Mouse (Mus musculus) neural tube, embryonic 11.5 days (tissue): Measurements from ENCODE around the gene Tmem125. TPM values are rescaled to one million over a fixed set of nuclear protein-coding genes. Genes with fewer than 3 reads are reported as not detected.
"Not testable (repeated sequence)": the region's sequence is repeated elsewhere in the genome, so short reads cannot be mapped to it uniquely, and the experiment has no call there.

Source experiments
- ATAC-seq: fragments of 200-750 bp; cut with Nextera tagmentation; 2 replicates; pipeline ENCODE4 v1.8.0; 2017; ENCODE audit warnings: moderate number of reproducible peaks, mild to moderate bottlenecking, moderate TSS enrichment, moderate library complexity; ENCODE audit not compliant: insufficient read depth, low FRiP score, low TSS enrichment
- DNase-seq: peaks from one replicate; pipeline ENCODE4 v3.0.0-alpha.2; 2015; ENCODE audit warnings: low spot score
- H3K27ac ChIP-seq: fragments of 300-500 bp; sonication (generic); 2 replicates; pipeline ENCODE4 v1.5.1; 2014; ENCODE audit warnings: low read depth, mild to moderate bottlenecking, low read length
- H3K27me3 ChIP-seq: fragments of 300-500 bp; sonication (generic); 2 replicates; pipeline ENCODE4 v1.6.1; 2014; ENCODE audit warnings: mild to moderate bottlenecking, low read length, mixed read lengths; ENCODE audit not compliant: control insufficient read depth, insufficient read depth
- H3K36me3 ChIP-seq: fragments of 300-500 bp; sonication (generic); 2 replicates; pipeline ENCODE4 v1.6.1; 2014; ENCODE audit warnings: mild to moderate bottlenecking, low read length, moderate library complexity, mixed read lengths; ENCODE audit not compliant: control insufficient read depth, insufficient read depth
- H3K4me1 ChIP-seq: fragments of 300-500 bp; sonication (generic); 2 replicates; pipeline ENCODE4 v1.6.1; 2014; ENCODE audit warnings: low read length, mixed read lengths; ENCODE audit not compliant: control insufficient read depth, insufficient read depth
- H3K4me2 ChIP-seq: fragments of 300-500 bp; sonication (generic); 2 replicates; pipeline ENCODE4 v1.6.1; 2014; ENCODE audit warnings: low read depth, mild to moderate bottlenecking, moderate library complexity
- H3K4me3 ChIP-seq: fragments of 300-500 bp; sonication (generic); 2 replicates; pipeline ENCODE4 v1.5.1; 2014; ENCODE audit warnings: low read depth, low read length
- H3K9ac ChIP-seq: fragments of 300-500 bp; sonication (generic); 2 replicates; pipeline ENCODE4 v1.6.1; 2014; ENCODE audit warnings: mild to moderate bottlenecking, low read length
- H3K9me3 ChIP-seq: fragments of 300-500 bp; sonication (generic); 2 replicates; pipeline ENCODE4 v1.6.1; 2016; ENCODE audit warnings: low read length; ENCODE audit not compliant: control insufficient read depth
- WGBS: fragments of 180-500 bp; shearing (Covaris S2); extraction: QIAGEN DNeasy Blood & Tissue Kit; methylation state at CpG from one replicate; pipeline ENCODE4 v1.1.7; 2014; 5-methylcytosine and 5-hydroxymethylcytosine counted together
- polyA plus RNA-seq: library from polyadenylated mRNA; unstranded; fragments of >200 nt; fragmentation: Nextera tagmentation; extraction: Ambion mirVana; gene quantifications from 2 replicates; pipeline ENCODE4 v1.2.1, GENCODE M21; 2014

Gene Tmem125
- polyA plus RNA-seq, 1 experiment from 2014 or later: not detected

DNA sequence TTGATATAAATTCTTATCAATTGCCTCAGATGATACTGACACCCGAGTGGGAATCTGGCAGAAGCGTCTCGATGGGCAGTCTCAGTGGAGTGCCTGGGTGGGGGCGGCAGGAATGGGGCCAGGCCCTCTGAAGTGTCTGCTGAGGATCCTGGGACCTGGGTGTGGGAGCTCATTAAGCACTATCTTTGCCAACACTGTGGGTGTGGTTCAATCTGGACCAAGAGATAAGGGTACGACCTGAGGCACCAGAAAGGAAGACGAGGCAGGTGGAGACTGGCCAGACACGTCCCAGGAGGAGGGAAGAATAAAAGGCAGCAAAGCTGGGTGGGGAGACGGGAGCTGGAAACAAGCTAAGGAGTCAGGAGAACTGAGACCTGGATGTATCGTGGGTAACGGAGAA, 24.9 kb upstream of the Tmem125 start:
- H3K9me3 ChIP-seq: no peaks in the 10 kb centered on the region
- H3K36me3 ChIP-seq: no peaks in the 10 kb centered on the region
- no peak overlapping the region for H3K4me2 ChIP-seq
- no peak overlapping the region for H3K9ac ChIP-seq
- H3K27me3 ChIP-seq: no peaks in the 10 kb centered on the region
- ATAC-seq (no peak), DNase-seq (no peak)
- no peak overlapping the region for H3K27ac ChIP-seq
- 80% methylated on average over 10 of the region's 10 CpGs for WGBS
- H3K4me3 ChIP-seq: no peak overlapping the region
- H3K4me1 ChIP-seq: no peaks in the 10 kb centered on the region

DNA sequence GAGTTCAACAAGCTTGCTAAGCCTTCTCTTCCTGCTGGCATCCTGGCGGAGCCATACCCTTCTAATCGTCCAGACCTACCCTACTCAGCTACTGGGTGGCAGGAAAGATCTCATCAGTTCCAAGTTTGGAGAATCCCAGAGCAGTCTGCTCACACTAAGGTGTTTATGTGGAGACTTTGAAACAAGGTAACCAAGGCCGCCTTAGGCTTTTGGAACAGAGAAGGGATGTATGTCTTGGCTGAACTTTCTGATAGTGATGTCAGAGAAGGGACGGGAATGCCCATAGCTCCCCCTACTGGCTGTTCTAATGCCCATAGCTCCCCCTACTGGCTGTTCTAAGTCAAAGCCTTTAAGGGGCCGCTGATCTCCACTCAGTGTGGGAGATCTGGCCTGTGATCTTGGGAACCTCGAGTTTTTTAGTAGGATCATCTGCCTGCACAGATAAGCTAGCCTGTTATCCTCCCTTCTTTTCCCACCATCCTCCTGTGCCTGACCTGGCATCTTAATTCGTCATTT, 22.4 kb upstream of the Tmem125 start:
- Histone ChIP-seq H3K9ac (no peak overlapping the region), H3K27ac (no peak overlapping the region), H3K4me2 (no peak overlapping the region), H3K4me1 (no peaks in the 10 kb centered on the region), H3K9me3 (no peaks in the 10 kb centered on the region), H3K4me3 (no peak overlapping the region), H3K36me3 (no peaks in the 10 kb centered on the region), H3K27me3 (no peaks in the 10 kb centered on the region)
- 36% methylated on average over 7 of the region's 7 CpGs for WGBS
- ATAC-seq (no peak), DNase-seq (peak; percentile 57)

DNA sequence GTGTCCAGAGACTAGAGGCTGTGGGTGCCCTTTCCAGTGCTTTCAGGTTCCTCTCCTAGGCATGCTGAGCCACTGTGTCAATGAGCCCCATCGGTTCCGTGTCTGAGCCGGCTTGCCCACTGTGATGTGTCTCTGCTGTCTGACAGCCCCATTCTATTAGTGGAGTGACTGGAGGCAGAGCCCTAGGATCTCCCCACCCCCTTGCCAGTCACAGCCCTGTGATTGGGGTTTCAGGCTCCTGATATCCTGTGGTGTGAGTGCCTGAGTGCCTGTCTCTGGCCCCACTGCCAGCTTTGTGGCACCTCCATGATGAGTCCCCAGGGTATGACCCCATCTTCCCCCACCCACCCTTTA, 21.1 kb upstream of the Tmem125 start:
- H3K4me1 ChIP-seq: no peaks in the 10 kb centered on the region
- H3K36me3 ChIP-seq: no peaks in the 10 kb centered on the region
- H3K4me3 ChIP-seq: no peak overlapping the region
- DNase-seq: no peak
- H3K9me3 ChIP-seq: no peaks in the 10 kb centered on the region
- H3K27me3 ChIP-seq: no peaks in the 10 kb centered on the region
- no peak for ATAC-seq
- H3K27ac ChIP-seq: no peak overlapping the region
- WGBS: 82% methylated on average over 3 of the region's 3 CpGs
- H3K9ac ChIP-seq: no peak overlapping the region
- H3K4me2 ChIP-seq: no peak overlapping the region

DNA sequence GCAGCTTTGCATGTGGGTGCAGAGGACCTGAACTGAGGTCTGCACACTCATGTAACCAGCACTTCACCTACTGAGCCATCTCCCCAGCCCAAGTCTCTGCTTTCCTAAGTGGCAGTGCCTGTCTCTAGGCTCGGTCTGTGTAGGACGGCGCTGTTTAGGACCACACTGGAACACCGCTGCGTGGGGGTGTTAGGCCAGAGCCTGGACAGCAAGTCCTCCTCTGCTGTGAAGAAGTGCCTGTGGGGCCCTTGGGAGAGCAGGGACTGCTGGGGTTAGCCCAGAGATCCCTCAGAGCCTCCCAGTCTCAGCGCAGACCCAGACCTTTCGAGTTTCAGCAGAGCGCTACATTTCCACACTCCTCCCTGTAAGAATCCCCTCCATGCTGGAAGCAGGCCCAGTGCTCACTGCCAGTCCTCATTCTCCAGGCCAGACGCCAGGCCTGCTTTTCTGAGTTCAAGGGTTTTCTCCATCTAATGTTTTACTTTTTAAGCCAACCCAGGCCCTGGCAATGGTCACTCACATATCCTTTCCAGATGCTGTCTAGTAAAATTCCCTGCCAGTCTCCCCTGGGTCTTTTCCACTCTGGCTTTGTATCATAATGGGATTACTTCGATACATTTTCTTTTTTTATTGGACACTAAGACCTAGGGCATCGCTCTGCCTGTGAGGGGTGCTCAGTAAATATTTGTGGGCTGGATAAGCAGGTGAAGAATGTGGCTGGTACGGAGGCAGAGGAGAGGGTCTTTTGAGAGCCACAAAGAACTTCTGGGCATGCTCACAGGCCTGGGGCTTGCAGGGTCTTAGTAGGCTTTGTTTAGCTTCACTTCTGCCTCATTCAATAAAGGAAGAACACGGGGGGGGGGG, 20.4 kb upstream of the Tmem125 start:
- no peak overlapping the region for H3K4me2 ChIP-seq
- no peak overlapping the region for H3K27ac ChIP-seq
- DNase-seq: no peak
- H3K4me1 ChIP-seq: no peaks in the 10 kb centered on the region
- H3K9ac ChIP-seq: no peak overlapping the region
- ATAC-seq: no peak
- 82% methylated on average over 13 of the region's 13 CpGs for WGBS
- no peaks in the 10 kb centered on the region for H3K27me3 ChIP-seq
- H3K9me3 ChIP-seq: no peaks in the 10 kb centered on the region
- no peak overlapping the region for H3K4me3 ChIP-seq
- H3K36me3 ChIP-seq: no peaks in the 10 kb centered on the region

DNA sequence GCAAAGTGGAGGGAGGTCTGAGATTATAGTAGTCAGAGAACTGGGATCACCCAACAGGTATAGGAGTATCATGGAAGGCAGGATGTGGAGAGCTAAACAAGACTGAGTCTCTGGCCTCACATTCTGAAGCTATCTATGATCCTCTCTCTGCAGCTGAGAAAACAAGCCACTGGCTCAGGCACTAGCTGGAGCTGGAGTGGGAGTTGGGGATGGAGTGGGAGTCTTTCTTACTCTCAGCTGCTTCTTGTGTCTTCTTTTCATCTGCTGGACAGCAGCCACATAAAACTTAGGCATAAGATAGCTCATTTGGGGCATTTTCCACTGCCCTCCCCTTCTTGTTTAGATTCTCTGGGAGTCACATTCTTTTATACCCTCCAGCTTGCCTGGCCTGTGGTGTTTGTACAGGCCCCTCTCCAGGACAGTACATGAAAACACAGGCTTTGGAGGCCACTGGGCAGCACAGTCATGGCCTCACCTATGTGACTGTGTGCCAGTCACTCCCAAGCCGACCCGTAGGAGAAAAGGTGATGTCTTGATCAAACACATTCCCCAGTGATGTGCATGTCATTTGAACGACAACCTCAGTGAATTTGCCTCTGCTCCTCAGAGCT, 9.3 kb upstream of the Tmem125 start:
- H3K9ac ChIP-seq: no peak overlapping the region
- DNase-seq: no peak
- no peaks in the 10 kb centered on the region for H3K27me3 ChIP-seq
- H3K4me2 ChIP-seq: no peak overlapping the region
- ATAC-seq: no peak
- WGBS: 85% methylated on average over 3 of the region's 3 CpGs
- H3K27ac ChIP-seq: no peak overlapping the region
- no peaks in the 10 kb centered on the region for H3K9me3 ChIP-seq
- no peaks in the 10 kb centered on the region for H3K36me3 ChIP-seq
- H3K4me1 ChIP-seq: no peaks in the 10 kb centered on the region
- H3K4me3 ChIP-seq: no peak overlapping the region

DNA sequence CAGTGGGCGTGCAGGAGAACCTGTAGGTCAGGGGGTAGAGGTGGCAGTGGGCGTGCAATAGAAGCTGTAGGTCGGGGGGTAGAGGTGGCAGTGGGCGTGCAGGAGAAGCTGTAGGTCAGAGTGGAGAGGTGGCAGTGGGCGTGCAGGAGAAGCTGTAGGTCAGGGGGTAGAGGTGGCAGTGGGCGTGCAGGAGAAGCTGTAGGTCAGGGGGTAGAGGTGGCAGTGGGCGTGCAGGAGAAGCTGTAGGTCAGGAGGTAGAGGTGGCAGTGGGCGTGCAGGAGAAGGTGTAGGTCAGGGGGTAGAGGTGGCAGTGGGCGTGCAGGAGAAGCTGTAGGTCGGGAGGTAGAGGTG, 4.3 kb upstream of the Tmem125 start:
- WGBS: 87% methylated on average over 10 of the region's 10 CpGs
- H3K9ac ChIP-seq, H3K4me2 ChIP-seq, H3K27me3 ChIP-seq, ATAC-seq, H3K27ac ChIP-seq, H3K36me3 ChIP-seq, H3K4me1 ChIP-seq, H3K4me3 ChIP-seq, H3K9me3 ChIP-seq: not testable (repeated sequence)
- DNase-seq: peak; percentile 56

DNA sequence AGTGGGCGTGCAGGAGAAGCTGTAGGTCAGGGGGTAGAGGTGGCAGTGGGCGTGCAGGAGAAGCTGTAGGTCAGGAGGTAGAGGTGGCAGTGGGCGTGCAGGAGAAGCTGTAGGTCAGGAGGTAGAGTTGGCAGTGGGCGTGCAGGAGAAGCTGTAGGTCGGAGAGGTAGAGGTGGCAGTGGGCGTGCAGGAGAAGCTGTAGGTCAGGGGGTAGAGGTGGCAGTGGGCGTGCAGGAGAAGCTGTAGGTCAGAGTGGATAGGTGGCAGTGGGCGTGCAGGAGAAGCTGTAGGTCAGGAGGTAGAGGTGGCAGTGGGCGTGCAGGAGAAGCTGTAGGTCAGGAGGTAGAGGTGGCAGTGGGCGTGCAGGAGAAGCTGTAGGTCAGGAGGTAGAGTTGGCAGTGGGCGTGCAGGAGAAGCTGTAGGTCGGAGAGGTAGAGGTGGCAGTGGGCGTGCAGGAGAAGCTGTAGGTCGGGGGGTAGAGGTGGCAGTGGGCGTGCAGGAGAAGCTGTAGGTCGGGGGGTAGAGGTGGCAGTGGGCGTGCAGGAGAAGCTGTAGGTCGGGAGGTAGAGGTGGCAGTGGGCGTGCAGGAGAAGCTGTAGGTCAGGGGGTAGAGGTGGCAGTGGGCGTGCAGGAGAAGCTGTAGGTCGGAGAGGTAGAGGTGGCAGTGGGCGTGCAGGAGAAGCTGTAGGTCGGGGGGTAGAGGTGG, 3.7 kb upstream of the Tmem125 start:
- H3K4me3 ChIP-seq, H3K9me3 ChIP-seq, H3K27ac ChIP-seq, H3K4me2 ChIP-seq, ATAC-seq, H3K27me3 ChIP-seq, H3K9ac ChIP-seq, DNase-seq, H3K36me3 ChIP-seq, H3K4me1 ChIP-seq: not testable (repeated sequence)
- 87% methylated on average over 22 of the region's 23 CpGs for WGBS

DNA sequence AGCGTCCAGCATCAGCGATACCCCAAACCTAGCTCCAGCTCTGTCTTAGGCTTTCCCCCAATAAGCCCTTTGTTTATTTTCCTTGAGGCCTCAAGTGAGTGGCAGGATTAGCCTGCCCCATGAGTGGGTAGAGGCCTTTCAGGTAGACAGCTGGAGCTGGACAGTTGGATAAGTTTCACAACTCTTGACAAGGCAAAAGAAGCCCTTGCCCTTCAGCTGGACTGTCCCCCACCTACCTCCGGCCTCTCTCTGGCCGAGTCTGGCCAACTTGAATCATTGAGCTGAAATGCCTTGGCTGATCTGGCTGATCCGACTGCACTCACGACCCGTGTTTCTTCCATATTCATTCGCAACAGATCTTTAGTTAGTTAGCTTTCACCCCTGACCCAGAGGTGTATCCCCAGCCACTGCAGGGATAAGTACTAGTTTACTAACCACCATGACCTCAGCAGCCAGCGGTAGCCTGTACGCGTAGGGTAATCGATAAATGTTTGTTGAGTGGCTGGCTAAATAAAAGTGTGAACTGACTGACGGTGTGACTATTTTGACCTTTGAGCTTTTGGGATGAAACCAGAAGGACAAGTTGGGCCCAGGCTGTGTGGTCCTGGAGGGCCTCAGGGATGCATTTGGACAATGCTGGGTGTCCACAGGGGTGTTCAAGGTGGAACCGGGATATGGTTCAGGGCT, 740 bp upstream of the Tmem125 start:
- Histone ChIP-seq H3K9ac (no peak overlapping the region), H3K4me2 (no peak overlapping the region), H3K36me3 (no peaks in the 10 kb centered on the region), H3K27me3 (0 out of 2 replicates have a peak, but pooled peaks cover 2% of the 10 kb centered on the region), H3K9me3 (no peaks in the 10 kb centered on the region), H3K4me1 (no peaks in the 10 kb centered on the region), H3K4me3 (no peak overlapping the region), H3K27ac (no peak overlapping the region)
- 81% methylated on average over 14 of the region's 14 CpGs for WGBS
- DNase-seq: no peak
- ATAC-seq: no peak
